Mouse (Mus musculus) heart, embryonic 11.5 days (tissue): Measurements from ENCODE around the gene Slc25a47. TPM values are rescaled to one million over a fixed set of nuclear protein-coding genes. Genes with fewer than 3 reads are reported as not detected.

Experiments used
- ATAC-seq: fragments of 200-750 bp; cut with Nextera tagmentation; replicated peaks from 2 replicates; pipeline ENCODE4 v1.8.0; 2017; ENCODE audit warnings: moderate library complexity; ENCODE audit not compliant: insufficient number of reproducible peaks, low FRiP score, low TSS enrichment
- H3K27ac ChIP-seq: fragments of 300-500 bp; sonication (generic); 2 replicates; pipeline ENCODE4 v1.5.1; 2014; ENCODE audit warnings: mild to moderate bottlenecking, low read depth, low read length
- H3K27me3 ChIP-seq: fragments of 300-500 bp; sonication (generic); 2 replicates; pipeline ENCODE4 v1.6.1; 2014; ENCODE audit warnings: mild to moderate bottlenecking, low read length, mixed read lengths; ENCODE audit not compliant: control insufficient read depth, insufficient read depth
- H3K36me3 ChIP-seq: fragments of 300-500 bp; sonication (generic); 2 replicates; pipeline ENCODE4 v1.6.1; 2014; ENCODE audit warnings: mild to moderate bottlenecking, low read length, moderate library complexity, mixed read lengths; ENCODE audit not compliant: control insufficient read depth, insufficient read depth
- H3K4me1 ChIP-seq: fragments of 300-500 bp; sonication (generic); 2 replicates; pipeline ENCODE4 v1.6.1; 2014; ENCODE audit warnings: low read length; ENCODE audit not compliant: control insufficient read depth, insufficient read depth
- H3K4me2 ChIP-seq: fragments of 300-500 bp; sonication (generic); 2 replicates; pipeline ENCODE4 v1.6.1; 2014; ENCODE audit warnings: mild to moderate bottlenecking, moderate library complexity
- H3K4me3 ChIP-seq: fragments of 300-500 bp; sonication (generic); 2 replicates; pipeline ENCODE4 v1.5.1; 2014; ENCODE audit warnings: low read depth, low read length
- H3K9ac ChIP-seq: fragments of 300-500 bp; sonication (generic); 2 replicates; pipeline ENCODE4 v1.6.1; 2014; ENCODE audit warnings: mild to moderate bottlenecking, low read depth, low read length, moderate library complexity
- H3K9me3 ChIP-seq: fragments of 300-500 bp; sonication (generic); replicated peaks from 2 replicates; pipeline ENCODE4 v1.6.1; 2016; ENCODE audit warnings: low read length; ENCODE audit not compliant: control insufficient read depth
- WGBS: fragments of 180-500 bp; shearing (Covaris S2); extraction: QIAGEN DNeasy Blood & Tissue Kit; methylation state at CpG from one replicate; pipeline ENCODE4 v1.1.7; 2014; ENCODE audit not compliant: insufficient replicate concordance; 5-methylcytosine and 5-hydroxymethylcytosine counted together
- polyA plus RNA-seq: library from polyadenylated mRNA; unstranded; fragments of >200 nt; fragmentation: Nextera tagmentation; extraction: Ambion mirVana; gene quantifications from 2 replicates; pipeline ENCODE4 v1.2.1, GENCODE M21; 2014

The Slc25a47 gene
- polyA plus RNA-seq, 1 experiment from 2014 or later: 5.4 TPM

GRCm38 (mm10) chr12:108857589-108858184 is 21.8 kb downstream of the Slc25a47 start:
- Histone ChIP-seq H3K36me3 (peaks cover 7% of the 10 kb centered on the region), H3K4me1 (no peaks in the 10 kb centered on the region), H3K4me2 (no peak overlapping the region), H3K27ac (no peak overlapping the region), H3K27me3 (no peaks in the 10 kb centered on the region), H3K9me3 (no peaks in the 10 kb centered on the region), H3K9ac (no peak overlapping the region), H3K4me3 (no peak overlapping the region)
- WGBS: 82% methylated on average over 7 of the region's 7 CpGs
- no peak for ATAC-seq

- Histone ChIP-seq H3K4me3 (no peak overlapping the region), H3K27me3 (no peaks in the 10 kb centered on the region), H3K9me3 (no peaks in the 10 kb centered on the region), H3K4me2 (no peak overlapping the region), H3K9ac (no peak overlapping the region), H3K4me1 (no peaks in the 10 kb centered on the region), H3K27ac (no peak overlapping the region), H3K36me3 (peaks cover 14% of the 10 kb centered on the region)
- WGBS: 84% methylated on average over 5 of the region's 5 CpGs
- ATAC-seq: no peak
Measured at GRCm38 (mm10) chr12:108858486-108858885, 22.6 kb downstream of the Slc25a47 start.

- Histone ChIP-seq H3K27ac (0 out of 2 replicates have a peak overlapping the region, but pooled peaks have one; percentile 29), H3K36me3 (peaks cover 42% of the 10 kb centered on the region), H3K27me3 (no peaks in the 10 kb centered on the region), H3K4me2 (no peak overlapping the region), H3K9me3 (no peaks in the 10 kb centered on the region), H3K9ac (no peak overlapping the region), H3K4me1 (no peaks in the 10 kb centered on the region), H3K4me3 (no peak overlapping the region)
- ATAC-seq: no peak
- 83% methylated on average over 6 of the region's 6 CpGs for WGBS
Measured at GRCm38 (mm10) chr12:108865007-108865494, 29.2 kb downstream of the Slc25a47 start.

GRCm38 (mm10) chr12:108869575-108869974 is 33.7 kb downstream of the Slc25a47 start:
- H3K27ac ChIP-seq: no peak overlapping the region
- WGBS: 85% methylated on average over 2 of the region's 2 CpGs
- no peak overlapping the region for H3K4me3 ChIP-seq
- H3K9me3 ChIP-seq: no peaks in the 10 kb centered on the region
- no peak for ATAC-seq
- H3K36me3 ChIP-seq: peaks cover 32% of the 10 kb centered on the region
- no peak overlapping the region for H3K9ac ChIP-seq
- H3K4me1 ChIP-seq: no peaks in the 10 kb centered on the region
- H3K27me3 ChIP-seq: no peaks in the 10 kb centered on the region
- no peak overlapping the region for H3K4me2 ChIP-seq

- WGBS: 81% methylated on average over 5 of the region's 5 CpGs
- Histone ChIP-seq H3K4me2 (no peak overlapping the region), H3K9me3 (no peaks in the 10 kb centered on the region), H3K27me3 (no peaks in the 10 kb centered on the region), H3K4me1 (no peaks in the 10 kb centered on the region), H3K27ac (no peak overlapping the region), H3K4me3 (no peak overlapping the region), H3K9ac (no peak overlapping the region), H3K36me3 (peaks cover 31% of the 10 kb centered on the region)
- ATAC-seq: no peak
Measured at GRCm38 (mm10) chr12:108873122-108873521, 37.3 kb downstream of the Slc25a47 start.

- no peak overlapping the region for H3K27ac ChIP-seq
- H3K36me3 ChIP-seq: peaks cover 17% of the 10 kb centered on the region
- H3K9me3 ChIP-seq: no peaks in the 10 kb centered on the region
- H3K4me1 ChIP-seq: no peaks in the 10 kb centered on the region
- ATAC-seq: no peak
- no peak overlapping the region for H3K9ac ChIP-seq
- no peak overlapping the region for H3K4me2 ChIP-seq
- no peaks in the 10 kb centered on the region for H3K27me3 ChIP-seq
- no peak overlapping the region for H3K4me3 ChIP-seq
- 85% methylated on average over 4 of the region's 4 CpGs for WGBS
Measured at GRCm38 (mm10) chr12:108879138-108879537, 43.3 kb downstream of the Slc25a47 start.

- H3K27me3 ChIP-seq: no peaks in the 10 kb centered on the region
- H3K9me3 ChIP-seq: no peaks in the 10 kb centered on the region
- no peak overlapping the region for H3K9ac ChIP-seq
- 88% methylated on average over 5 of the region's 5 CpGs for WGBS
- H3K4me2 ChIP-seq: no peak overlapping the region
- ATAC-seq: no peak
- H3K4me1 ChIP-seq: no peaks in the 10 kb centered on the region
- peaks cover 14% of the 10 kb centered on the region for H3K36me3 ChIP-seq
- no peak overlapping the region for H3K27ac ChIP-seq
- no peak overlapping the region for H3K4me3 ChIP-seq
Measured at GRCm38 (mm10) chr12:108880606-108881005, 44.8 kb downstream of the Slc25a47 start.

- Histone ChIP-seq H3K9me3 (no peaks in the 10 kb centered on the region), H3K4me1 (no peaks in the 10 kb centered on the region), H3K4me3 (no peak overlapping the region), H3K27ac (no peak overlapping the region), H3K4me2 (no peak overlapping the region), H3K36me3 (peaks cover 15% of the 10 kb centered on the region), H3K27me3 (no peaks in the 10 kb centered on the region), H3K9ac (no peak overlapping the region)
- 87% methylated on average over 3 of the region's 3 CpGs for WGBS
- no peak for ATAC-seq
Measured at GRCm38 (mm10) chr12:108881192-108881591, 45.3 kb downstream of the Slc25a47 start.

- no peak overlapping the region for H3K27ac ChIP-seq
- H3K27me3 ChIP-seq: no peaks in the 10 kb centered on the region
- peaks cover 22% of the 10 kb centered on the region for H3K36me3 ChIP-seq
- no peaks in the 10 kb centered on the region for H3K4me1 ChIP-seq
- no peak for ATAC-seq
- H3K9me3 ChIP-seq: no peaks in the 10 kb centered on the region
- H3K4me2 ChIP-seq: no peak overlapping the region
- H3K4me3 ChIP-seq: no peak overlapping the region
- no peak overlapping the region for H3K9ac ChIP-seq
- 83% methylated on average over 8 of the region's 8 CpGs for WGBS
Measured at GRCm38 (mm10) chr12:108882776-108883175, 46.9 kb downstream of the Slc25a47 start.
